Mouse (Mus musculus) bone marrow macrophage, adult 2 months (primary cell): Measurements from ENCODE around the gene Zfp64.

Experiments used
- CTCF ChIP-seq: IDR thresholded peaks from 2 replicates; pipeline ENCODE4 v1.5.1; 2012; ENCODE audit warnings: low read depth, mild to moderate bottlenecking, low read length, moderate library complexity
- POLR2A ChIP-seq: IDR thresholded peaks from 2 replicates; pipeline ENCODE4 v1.6.1; 2012; ENCODE audit warnings: mild to moderate bottlenecking, low read depth, low read length, borderline replicate concordance

DNA sequence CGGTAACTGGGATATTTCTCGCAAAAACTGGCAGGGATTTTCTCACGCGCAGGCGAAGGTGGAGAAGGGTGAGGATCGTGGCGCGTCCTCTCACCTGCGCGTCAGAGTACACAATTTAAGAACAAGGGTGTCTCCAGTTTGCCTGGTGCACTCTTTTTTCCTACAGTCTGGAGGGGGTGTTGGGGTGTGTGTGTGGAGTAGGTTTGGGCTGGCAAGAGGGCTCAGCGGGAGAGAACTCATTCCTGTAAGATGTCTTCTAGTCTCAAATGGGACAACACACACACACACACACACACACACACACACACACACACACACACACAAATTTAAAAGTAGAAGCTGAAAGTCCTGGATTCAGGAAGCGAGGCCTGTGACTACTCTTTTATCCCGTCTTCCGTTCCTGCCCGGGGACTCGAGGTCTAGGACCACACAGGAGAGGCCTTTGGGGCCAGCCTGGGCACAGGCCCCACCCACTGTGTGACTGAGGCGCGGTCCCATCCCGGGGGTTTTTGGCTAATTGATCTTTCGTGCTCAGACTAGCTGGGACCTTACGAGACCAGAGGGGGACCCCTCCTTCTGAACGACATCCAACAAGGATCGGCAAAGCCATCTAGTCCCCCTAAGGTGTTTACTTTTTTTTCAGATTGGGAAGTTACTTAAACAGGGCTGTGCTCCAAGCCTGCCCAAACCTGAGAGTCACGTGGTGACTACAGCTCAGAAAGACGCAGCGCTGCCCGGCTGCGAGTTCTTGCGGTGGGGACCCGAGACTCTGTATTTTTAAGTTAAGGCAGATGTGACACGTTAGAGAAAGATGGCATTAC, 42.3 kb downstream of the Zfp64 start:
- TF ChIP-seq POLR2A (no peak), CTCF (no peak)
